Comparison of ENCODE assay signal across 8 mouse cellular contexts in genomic region chr10:93833699-93834393, GRCm38 (mm10). TPM values are rescaled to one million over a fixed set of nuclear protein-coding genes. Genes with fewer than 3 reads are reported as not detected.
DNase-seq lines count a peak whose midpoint lies in the region; ATAC-seq and TF ChIP-seq lines count a peak whose summit lies in the region.

No protein-coding gene starts in this region.

- H3K27me3 ChIP-seq in E14TG2a.4 (ENCODE audit: insufficient read depth, low read length) = peaks cover 22% of the 10 kb centered on the region
- H3K27me3 ChIP-seq in embryonic facial prominence, embryonic 11.5 days (ENCODE audit: control insufficient read depth, insufficient read depth, low read length) = peaks cover 11% of the 10 kb centered on the region
- H3K27me3 ChIP-seq in heart, embryonic 15.5 days = peaks cover 71% of the 10 kb centered on the region
- H3K27me3 ChIP-seq in small intestine, adult 2 months (ENCODE audit: control insufficient read depth, insufficient read depth, low read length) = peaks cover 52% of the 10 kb centered on the region

- H3K36me3 ChIP-seq in E14TG2a.4 (ENCODE audit: insufficient read depth, low read length) = no peaks in the 10 kb centered on the region
- no peaks in the 10 kb centered on the region for H3K36me3 ChIP-seq in embryonic facial prominence, embryonic 11.5 days (replicated peaks; ENCODE audit: control insufficient read depth, insufficient read depth, low read depth, low read length)
- no peaks in the 10 kb centered on the region for H3K36me3 ChIP-seq in heart, embryonic 15.5 days
- H3K36me3 ChIP-seq in small intestine, adult 2 months (ENCODE audit: control insufficient read depth, insufficient read depth, low read length) = no peaks in the 10 kb centered on the region

- no peaks in the 10 kb centered on the region for H3K9me3 ChIP-seq in E14TG2a.4 (ENCODE audit: low read length)
- no peaks in the 10 kb centered on the region for H3K9me3 ChIP-seq in embryonic facial prominence, embryonic 11.5 days (replicated peaks; ENCODE audit: control insufficient read depth, low read length)
- H3K9me3 ChIP-seq in heart, embryonic 15.5 days (replicated peaks) = no peaks in the 10 kb centered on the region

- WGBS in embryonic facial prominence, embryonic 11.5 days = under 1% methylated on average over 69 of the region's 75 CpGs
- under 1% methylated on average over 73 of the region's 75 CpGs for WGBS in heart, embryonic 15.5 days
- 1% methylated on average over 74 of the region's 75 CpGs for WGBS in small intestine, adult 2 months

- H3K4me2 ChIP-seq in embryonic facial prominence, embryonic 11.5 days (ENCODE audit: low read depth, low read length) = peak overlapping the region; percentile 85
- H3K4me2 ChIP-seq in heart, embryonic 15.5 days = peak overlapping the region; percentile 99

- peak; percentile 91 for ATAC-seq in embryonic facial prominence, embryonic 11.5 days (replicated peaks; ENCODE audit: insufficient number of reproducible peaks, low FRiP score, low TSS enrichment, low read depth)
- peak; percentile 92 for ATAC-seq in heart, embryonic 15.5 days (replicated peaks; ENCODE audit: insufficient number of reproducible peaks, insufficient read depth, low FRiP score, low read depth)
- ATAC-seq in megakaryocyte, adult 5-6 weeks (ENCODE audit: poor library complexity, severe bottlenecking) = peak; percentile 83

- peak overlapping the region; percentile 95 for H3K4me3 ChIP-seq in E14TG2a.4 (replicated peaks; ENCODE audit: low read length)
- peak overlapping the region; percentile 57 for H3K4me3 ChIP-seq in embryonic facial prominence, embryonic 11.5 days (ENCODE audit: low read depth, low read length)
- H3K4me3 ChIP-seq in heart, embryonic 15.5 days = peak overlapping the region; percentile 68
- peak overlapping the region; percentile 67 for H3K4me3 ChIP-seq in small intestine, adult 2 months (ENCODE audit: low read depth, low read length)

- H3K4me1 ChIP-seq in E14TG2a.4 (replicated peaks; ENCODE audit: low read depth, low read length) = peaks cover 50% of the 10 kb centered on the region
- H3K4me1 ChIP-seq in embryonic facial prominence, embryonic 11.5 days (ENCODE audit: control insufficient read depth, insufficient read depth, low read length) = no peaks in the 10 kb centered on the region
- H3K4me1 ChIP-seq in heart, embryonic 15.5 days (replicated peaks) = peaks cover 25% of the 10 kb centered on the region
- H3K4me1 ChIP-seq in small intestine, adult 2 months (ENCODE audit: control insufficient read depth, insufficient read depth, insufficient read length, low read length) = peaks cover 8% of the 10 kb centered on the region; the same call in 1 of the 2 replicates

- peak overlapping the region; percentile 40 for H3K9ac ChIP-seq in embryonic facial prominence, embryonic 11.5 days (replicated peaks; ENCODE audit: low read length)
- H3K9ac ChIP-seq in heart, embryonic 15.5 days = peak overlapping the region; percentile 47; the same call in 1 of the 2 replicates

- no peak overlapping the region for H3K27ac ChIP-seq in embryonic facial prominence, embryonic 11.5 days (replicated peaks; ENCODE audit: low read depth, low read length)
- no peak overlapping the region for H3K27ac ChIP-seq in heart, embryonic 15.5 days
- no peak overlapping the region for H3K27ac ChIP-seq in small intestine, adult 2 months (ENCODE audit: insufficient read depth, low read depth, low read length)

- peak; percentile 82 to 84 for DNase-seq in adrenal gland, postnatal 36 days
- DNase-seq in embryonic facial prominence, embryonic 11.5 days (ENCODE audit: low spot score) = peak; percentile 86
- DNase-seq in kidney, postnatal 14 days = peak; percentile 70
- no peak for DNase-seq in left cerebral cortex, adult 18-20 months (ENCODE audit: low spot score in 2 of 2)

- no peak for TF ChIP-seq POLR2A in small intestine, adult 2 months (IDR thresholded peaks at IDR 0.05; ENCODE audit: low read depth, low read length)

- TF ChIP-seq CTCF in E14TG2a.4 (conservative IDR thresholded peaks at IDR 0.05; ENCODE audit: low read length) = no peak
- no peak for TF ChIP-seq CTCF in small intestine, adult 2 months (IDR thresholded peaks at IDR 0.05; ENCODE audit: extremely low read depth, insufficient read length, insufficient replicate concordance, low read depth, low read length)

RNA-seq across cellular contexts. Expression of gene Usp44, which starts 2.5 kb away (rescaled TPM):
- total RNA-seq in adrenal gland, postnatal 36 days (2021) = not detected
- 5.0 and 5.5 TPM in 2 replicates for polyA plus RNA-seq in embryonic facial prominence, embryonic 11.5 days (2014; fragmentation: Nextera tagmentation; extraction: Ambion mirVana)
- polyA plus RNA-seq in heart, embryonic 15.5 days (2015; fragmentation: Nextera tagmentation; extraction: Ambion mirVana) = 0.08 and 0.44 TPM in 2 replicates
- 0.09 TPM in 1 of 2 replicates, not detected in the other for total RNA-seq in megakaryocyte, adult 5-6 weeks (2015)
- 0.41 TPM in 1 of 2 replicates, not detected in the other for total RNA-seq in megakaryocyte, adult 5-6 weeks (2017)
- 0.16 TPM in 1 of 2 replicates, not detected in the other for polyA plus RNA-seq in small intestine, adult 2 months (2012; rRNA removed)
- total RNA-seq in left cerebral cortex, adult 18-20 months (2021) = not detected

Comparison
In these comparisons a context has a peak if more than half of its experiments do, and no peak if none do; other contexts are left out.
1. DNase-seq: peak in adrenal gland, postnatal 36 days (2 of 2), embryonic facial prominence, embryonic 11.5 days (single experiment) and kidney, postnatal 14 days (single experiment); none in left cerebral cortex, adult 18-20 months (0 of 2).
2. Peak in every context shown above with its lines, with median percentiles within 50 percentile points of each other: H3K4me3 ChIP-seq and ATAC-seq.